Mouse (Mus musculus): Measurements from ENCODE around the gene Tra2b.

Tra2b gene

DNA sequence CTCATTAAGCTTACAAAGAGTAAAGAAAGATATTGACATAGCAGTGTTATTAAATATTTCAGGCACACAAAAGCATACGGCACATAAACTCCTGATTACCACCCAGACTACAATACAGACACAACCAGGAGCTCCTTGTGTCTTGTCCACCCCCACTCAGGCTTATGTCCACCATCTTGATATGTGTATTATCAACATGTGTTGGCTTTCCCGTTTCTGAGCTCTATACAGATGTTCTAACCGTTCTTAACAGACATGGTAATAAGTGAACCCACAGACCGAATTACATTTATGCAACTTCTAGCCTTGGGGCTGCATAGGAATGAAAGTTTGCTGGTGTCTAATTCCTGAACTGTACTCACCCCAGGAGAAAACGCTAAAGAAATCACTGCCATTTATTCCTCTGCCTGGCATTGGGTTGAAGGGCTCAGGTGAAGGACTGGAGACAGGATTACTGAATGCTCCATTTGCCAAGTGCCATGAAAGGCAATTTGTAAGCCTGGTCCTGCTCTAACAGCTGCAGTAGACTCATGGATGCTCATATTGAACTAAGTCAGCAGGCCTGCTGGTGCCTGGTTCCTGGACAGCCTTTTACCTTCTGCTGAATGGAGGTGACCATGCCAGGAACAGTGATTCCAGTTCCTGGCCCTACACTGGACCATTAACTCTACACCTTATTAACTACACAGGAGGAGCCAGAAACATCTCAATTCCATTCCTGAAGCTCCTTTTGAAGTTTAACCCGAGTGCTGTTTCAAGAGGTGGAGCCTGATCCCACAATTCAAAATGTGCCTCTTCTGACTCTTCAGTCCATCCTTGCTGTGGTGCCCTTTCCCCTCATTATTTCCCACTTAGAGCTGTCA lies 24.2 kb downstream of the Tra2b start:
- WGBS: 75% methylated on average over 6 of the region's 6 CpGs

DNA sequence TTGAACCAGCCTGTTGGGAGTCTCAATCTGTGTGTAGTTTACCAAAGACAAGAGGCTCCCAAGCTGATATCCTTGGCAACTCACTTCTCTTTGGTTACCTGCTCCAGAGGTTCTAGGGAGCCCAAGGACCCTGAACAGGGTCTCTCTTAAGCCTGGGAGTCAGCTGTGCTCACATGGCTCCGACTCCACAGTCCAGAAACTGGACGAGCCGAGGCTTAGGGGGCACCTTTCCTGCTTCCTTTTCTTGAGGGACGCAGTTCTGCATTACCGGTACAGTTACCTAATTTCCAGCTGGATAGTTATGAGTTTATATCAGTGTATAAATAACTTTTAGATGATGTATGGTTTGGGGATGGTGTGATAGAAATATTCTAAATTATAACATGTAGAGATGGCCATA lies 24.9 kb downstream of the Tra2b start:
- 89% methylated on average over 5 of the region's 5 CpGs for WGBS

DNA sequence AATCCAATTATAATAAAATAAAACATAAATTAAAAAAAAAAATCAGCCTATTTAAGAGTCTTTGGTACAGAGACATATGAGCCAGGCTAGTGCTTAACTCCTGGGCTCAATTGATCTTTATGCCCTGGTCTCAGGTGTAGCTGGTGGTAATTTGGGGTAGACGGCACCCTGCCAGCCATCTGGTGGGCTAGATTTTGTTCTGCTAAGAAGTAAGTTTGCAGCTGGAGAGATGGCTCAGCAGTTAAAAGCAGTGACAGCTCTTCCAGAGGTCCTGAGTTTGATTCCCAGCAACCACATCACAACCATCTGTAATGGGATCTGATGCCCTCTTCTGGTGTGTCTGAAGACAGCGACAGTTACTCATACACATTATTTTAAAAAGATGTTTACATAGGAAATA lies 25.8 kb downstream of the Tra2b start:
- 86% methylated on average over 2 of the region's 2 CpGs for WGBS

DNA sequence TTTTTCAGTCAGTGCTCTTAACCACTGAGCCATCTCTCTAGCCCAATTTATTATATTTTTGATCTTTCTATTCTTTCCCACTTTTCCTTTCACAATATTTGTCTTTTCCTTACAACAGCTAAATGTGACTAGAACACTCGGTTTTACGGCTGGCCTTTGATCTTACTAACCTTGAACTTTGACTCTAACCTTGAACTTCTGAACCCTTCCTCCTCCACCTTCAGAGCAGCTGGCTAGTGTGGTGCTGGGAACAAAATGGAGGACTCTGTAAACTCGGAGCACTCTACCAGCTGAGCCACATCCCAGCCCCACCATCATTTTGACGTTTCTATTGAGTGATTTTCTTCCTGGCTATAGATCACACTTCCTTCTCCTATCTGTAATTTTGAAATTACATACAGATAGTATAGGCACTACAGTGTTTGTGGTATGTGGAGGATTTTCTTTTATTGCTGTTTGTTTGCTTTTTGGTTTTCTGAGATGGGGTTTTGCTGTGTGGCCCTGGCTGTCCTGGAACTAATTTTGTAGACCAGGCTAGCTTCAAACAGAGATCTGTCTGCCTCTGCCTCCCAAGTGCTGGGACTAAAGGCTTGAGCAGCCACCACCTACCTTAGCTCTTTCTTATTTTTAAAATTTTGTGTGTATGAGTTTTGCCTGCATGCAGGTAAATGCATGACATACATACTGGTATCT lies 26.7 kb downstream of the Tra2b start:
- 58% methylated on average over 4 of the region's 4 CpGs for WGBS

DNA sequence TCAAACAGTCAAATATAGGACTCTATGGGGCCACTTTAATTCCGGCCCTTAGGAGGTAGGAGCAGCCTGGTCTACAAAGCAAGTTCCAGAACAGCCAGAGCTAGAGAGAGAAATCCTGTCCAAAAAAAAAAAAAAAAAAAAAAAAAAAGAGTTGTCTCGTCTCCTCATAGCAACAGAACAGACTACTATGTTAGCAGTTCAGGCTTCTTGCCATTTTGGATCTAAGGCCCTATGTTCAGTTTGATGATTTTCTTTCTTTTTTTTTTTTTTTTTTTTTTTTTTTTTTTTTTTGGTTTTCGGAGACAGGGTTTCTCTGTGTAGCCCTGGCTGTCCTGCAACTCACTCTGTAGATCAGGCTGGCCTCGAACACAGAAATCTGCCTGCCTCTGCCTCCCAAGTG lies 27.4 kb downstream of the Tra2b start:
- WGBS: 55% methylated on average over 4 of the region's 4 CpGs

DNA sequence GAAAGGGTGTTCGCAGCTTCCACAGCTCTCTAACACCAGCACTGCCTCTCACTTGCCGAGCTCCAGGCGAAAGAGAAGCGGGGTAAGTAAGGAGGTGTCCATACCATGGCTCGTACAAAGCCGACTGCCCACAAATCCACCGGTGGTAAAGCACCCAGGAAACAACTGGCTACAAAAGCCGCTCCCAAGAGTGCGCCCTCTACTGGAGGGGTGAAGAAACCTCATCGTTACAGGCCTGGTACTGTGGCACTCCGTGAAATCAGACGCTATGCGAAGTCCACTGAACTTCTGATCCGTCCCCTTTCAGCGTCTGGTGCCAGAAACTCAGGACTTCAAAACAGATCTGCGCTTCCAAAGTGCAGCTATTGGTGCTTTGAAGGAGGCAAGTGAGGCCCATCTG lies 29.0 kb downstream of the Tra2b start:
- 96% methylated on average over 16 of the region's 16 CpGs for WGBS

DNA sequence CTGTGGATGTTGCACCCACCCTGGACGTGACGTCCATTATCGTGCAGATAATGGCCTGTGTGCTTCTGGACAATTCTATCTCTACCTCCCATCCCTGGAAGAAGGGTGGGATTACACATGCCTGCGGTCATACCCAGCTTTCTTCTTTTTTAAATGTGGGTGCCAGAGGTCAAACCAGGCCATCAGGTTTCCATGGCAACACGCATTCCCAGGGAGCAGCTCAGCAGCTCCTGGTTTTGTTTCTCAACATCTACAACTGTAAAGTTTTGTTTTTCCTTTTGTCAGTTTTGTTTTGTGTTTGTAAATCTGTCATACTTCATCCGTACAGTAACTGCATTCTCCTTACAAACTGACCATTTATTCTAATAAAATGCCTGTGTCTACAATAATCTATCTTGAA lies 31.3 kb downstream of the Tra2b start:
- 68% methylated on average over 6 of the region's 6 CpGs for WGBS

DNA sequence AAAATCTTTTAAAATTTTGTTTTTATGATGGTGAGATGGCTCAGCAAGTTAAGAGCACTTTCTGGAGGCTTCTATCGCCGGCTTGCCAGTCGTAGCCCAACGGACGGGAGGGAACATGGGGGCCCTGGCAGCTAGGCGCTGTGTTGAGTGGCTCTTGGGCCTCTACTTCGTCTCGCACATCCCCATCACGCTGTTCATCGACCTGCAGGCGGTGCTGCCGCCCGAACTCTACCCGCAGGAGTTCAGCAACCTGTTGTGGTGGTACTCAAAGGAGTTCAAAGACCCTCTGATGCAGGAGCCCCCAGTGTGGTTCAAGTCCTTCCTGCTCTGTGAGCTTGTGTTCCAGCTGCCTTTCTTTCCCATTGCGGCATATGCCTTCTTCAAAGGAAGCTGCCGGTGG lies 35.5 kb downstream of the Tra2b start:
- WGBS: 80% methylated on average over 16 of the region's 16 CpGs

DNA sequence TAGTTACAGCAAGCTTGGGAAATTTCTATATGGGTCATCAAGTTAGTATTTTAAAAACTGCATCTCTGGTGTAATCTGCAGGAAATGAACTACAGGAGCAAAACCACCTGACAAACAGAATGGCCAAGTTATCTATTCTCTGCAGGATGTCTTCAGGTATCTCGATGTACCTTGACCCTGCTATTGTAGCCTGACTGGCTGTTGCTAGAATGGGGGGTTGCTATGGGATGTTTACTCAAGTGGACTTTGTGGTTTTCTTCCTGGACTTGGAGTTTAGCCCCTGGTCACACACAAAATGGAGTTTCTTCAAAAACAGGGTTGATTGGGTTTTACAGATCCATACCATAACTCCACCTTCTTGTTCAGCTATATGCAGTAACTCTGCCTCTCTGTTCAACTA lies 62.3 kb downstream of the Tra2b start:
- 94% methylated on average over 1 of the region's 1 CpGs for WGBS

DNA sequence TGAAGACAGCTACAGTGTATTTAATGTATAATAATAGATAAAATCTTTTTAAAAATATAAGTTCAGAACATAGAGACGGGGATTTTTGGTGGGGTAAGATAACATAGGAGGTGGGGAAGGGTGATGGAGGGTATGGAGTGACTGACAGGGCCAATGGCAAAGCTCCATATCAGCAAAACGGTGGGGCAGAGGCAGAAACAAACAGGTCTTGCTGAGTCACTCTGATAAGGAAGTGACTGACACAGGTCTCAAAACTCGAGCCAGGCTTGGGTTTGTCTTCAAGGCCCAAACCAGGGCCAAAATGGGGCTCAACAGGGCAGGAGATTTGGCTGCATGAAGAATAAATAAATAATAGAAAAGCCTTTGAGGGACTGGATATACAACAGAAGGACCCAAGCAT lies 63.9 kb downstream of the Tra2b start:
- WGBS: 78% methylated on average over 3 of the region's 3 CpGs

DNA sequence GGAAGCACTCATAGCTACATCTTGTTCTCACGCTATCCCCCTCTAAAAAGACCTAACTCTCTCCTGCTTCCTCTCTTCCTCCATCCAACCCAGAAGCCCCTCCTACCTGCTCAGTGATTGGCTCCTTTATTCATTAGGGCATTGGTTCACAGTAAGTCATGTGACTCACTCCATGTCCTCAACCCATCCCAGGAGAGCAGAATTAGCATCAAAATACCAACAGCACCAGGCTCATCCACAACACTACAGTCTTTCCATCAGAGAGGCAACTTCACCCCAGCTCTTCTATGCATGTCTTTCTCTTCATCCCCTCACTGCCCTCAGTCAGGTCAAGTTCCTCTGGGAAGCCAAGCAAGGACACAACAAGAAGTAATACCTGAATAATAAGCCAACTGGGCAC lies 65.3 kb downstream of the Tra2b start:
- 92% methylated on average over 1 of the region's 1 CpGs for WGBS
